9 mouse cellular contexts compared by ENCODE assay signal in the genomic region with DNA sequence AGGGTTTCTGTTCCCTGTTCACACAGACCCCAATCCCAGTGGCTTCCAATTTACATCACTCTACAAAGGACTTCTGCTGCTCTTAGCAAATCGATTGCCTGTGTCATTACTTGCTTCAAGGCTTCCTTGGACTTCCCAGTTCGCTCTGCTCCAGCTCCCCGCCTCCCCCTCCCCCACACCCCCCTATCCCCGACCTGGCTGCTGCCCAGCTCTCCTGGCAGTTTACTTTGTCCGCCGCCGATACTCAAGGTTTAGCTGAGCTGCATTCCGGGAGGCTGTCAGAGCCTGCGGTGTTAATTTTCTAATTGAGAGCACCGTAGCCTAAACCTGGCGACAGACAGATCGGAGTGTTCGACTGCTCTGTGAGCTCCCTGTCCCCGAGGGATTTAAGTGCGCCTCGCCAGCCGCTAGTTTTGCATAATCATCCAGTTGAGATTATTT. TPM values are rescaled to one million over a fixed set of nuclear protein-coding genes. Genes with fewer than 3 reads are reported as not detected.
DNase-seq lines count a peak whose midpoint lies in the region; ATAC-seq lines count a peak whose summit lies in the region.
"Had no signal": no experiment of that assay in that cellular context is flagged by ENCODE, and none has a peak within 500 bp of the region (broad histone marks: within the 10 kb centered on the region; RNA-seq: fewer than 3 reads in every experiment).

No protein-coding gene starts in this region.

- no peaks in the 10 kb centered on the region for H3K9me3 ChIP-seq in forebrain, embryonic 13.5 days (replicated peaks)
- no peaks in the 10 kb centered on the region for H3K9me3 ChIP-seq in hindbrain, embryonic 14.5 days (ENCODE audit: control insufficient read depth, low read length)
- no peaks in the 10 kb centered on the region for H3K9me3 ChIP-seq in midbrain, embryonic 15.5 days

- WGBS in forebrain, embryonic 13.5 days: under 1% methylated on average over 17 of the region's 17 CpGs
- WGBS in hindbrain, embryonic 14.5 days: under 1% methylated on average over 17 of the region's 17 CpGs
- WGBS in midbrain, embryonic 15.5 days: under 1% methylated on average over 17 of the region's 17 CpGs

- H3K27me3 ChIP-seq in forebrain, embryonic 13.5 days: peaks cover 55% of the 10 kb centered on the region
- H3K27me3 ChIP-seq in hindbrain, embryonic 14.5 days (ENCODE audit: control insufficient read depth, insufficient read depth, low read length): 0 out of 2 replicates have a peak, but pooled peaks cover 6% of the 10 kb centered on the region
- H3K27me3 ChIP-seq in midbrain, embryonic 15.5 days (replicated peaks): no peaks in the 10 kb centered on the region

- ATAC-seq in forebrain, embryonic 13.5 days: peak; percentile 44
- ATAC-seq in hindbrain, embryonic 14.5 days (ENCODE audit: low FRiP score): peak; percentile 46
- ATAC-seq in midbrain, embryonic 15.5 days (replicated peaks): peak; percentile 49

- intact Hi-C loops in left cerebral cortex, postnatal 4 days (cut with DNase I): loop anchor here (5.0 kb wide), 1 partner anchor 397 kb away; no protein-coding TSS in a partner anchor

- H3K27ac ChIP-seq in forebrain, embryonic 13.5 days: no peak overlapping the region; the same call in 1 of the 2 replicates
- peak overlapping the region; percentile 72 for H3K27ac ChIP-seq in hindbrain, embryonic 14.5 days
- peak overlapping the region; percentile 46; the same call in 1 of the 2 replicates for H3K27ac ChIP-seq in midbrain, embryonic 15.5 days

- peaks cover 43% of the 10 kb centered on the region for H3K4me1 ChIP-seq in forebrain, embryonic 13.5 days
- H3K4me1 ChIP-seq in hindbrain, embryonic 14.5 days (replicated peaks; ENCODE audit: control insufficient read depth, insufficient read depth, low read length): peaks cover 36% of the 10 kb centered on the region
- peaks cover 36% of the 10 kb centered on the region for H3K4me1 ChIP-seq in midbrain, embryonic 15.5 days

- DNase-seq in left cerebral cortex, postnatal 4 days: peak; percentile 53
- no peak for DNase-seq in left cerebral cortex, adult 11 months (ENCODE audit: low spot score)
- DNase-seq in hindbrain, embryonic 14.5 days (ENCODE audit: low spot score): peak; percentile 68
- DNase-seq in liver: peak; percentile 37
- no peak for DNase-seq in spleen, postnatal 10 days (ENCODE audit: low spot score in 2 of 2)
- no peak for DNase-seq in frontal cortex, postnatal 14 days (ENCODE audit: low spot score in 2 of 2)

- no peaks in the 10 kb centered on the region for H3K36me3 ChIP-seq in forebrain, embryonic 13.5 days (ENCODE audit: poor library complexity, severe bottlenecking)
- no peaks in the 10 kb centered on the region for H3K36me3 ChIP-seq in hindbrain, embryonic 14.5 days (replicated peaks; ENCODE audit: control insufficient read depth, insufficient read depth)
- no peaks in the 10 kb centered on the region for H3K36me3 ChIP-seq in midbrain, embryonic 15.5 days (replicated peaks)

- H3K9ac ChIP-seq in forebrain, embryonic 13.5 days: peak overlapping the region; percentile 56
- peak overlapping the region; percentile 53 for H3K9ac ChIP-seq in hindbrain, embryonic 14.5 days
- H3K9ac ChIP-seq in midbrain, embryonic 15.5 days: peak overlapping the region; percentile 33

- peak overlapping the region; percentile 72 for H3K4me2 ChIP-seq in forebrain, embryonic 13.5 days
- H3K4me2 ChIP-seq in hindbrain, embryonic 14.5 days (replicated peaks): peak overlapping the region; percentile 68
- peak overlapping the region; percentile 71 for H3K4me2 ChIP-seq in midbrain, embryonic 15.5 days

- peak overlapping the region; percentile 41 for H3K4me3 ChIP-seq in forebrain, embryonic 13.5 days
- H3K4me3 ChIP-seq in hindbrain, embryonic 14.5 days (replicated peaks; ENCODE audit: low read length): peak overlapping the region; percentile 35
- H3K4me3 ChIP-seq in midbrain, embryonic 15.5 days: peak overlapping the region; percentile 36

RNA-seq across cellular contexts. Expression of a gene that starts 4.7 kb away (rescaled TPM):
- total RNA-seq in left cerebral cortex, postnatal 4 days (2021): under 1 TPM; 0.46 to 0.54 TPM
- 0.13 and 0.34 TPM in 2 replicates for polyA plus RNA-seq in forebrain, embryonic 13.5 days (2015; fragmentation: Nextera tagmentation; extraction: Ambion mirVana)
- 0.21 and 0.33 TPM in 2 replicates for polyA plus RNA-seq in hindbrain, embryonic 14.5 days (2014; fragmentation: Nextera tagmentation; extraction: Ambion mirVana)
- polyA plus RNA-seq in midbrain, embryonic 15.5 days (2015; fragmentation: Nextera tagmentation; extraction: Ambion mirVana): 0.17 and 0.45 TPM in 2 replicates
- total RNA-seq: MEL had no signal

Comparison
In these comparisons a context has a peak if more than half of its experiments do, and no peak if none do; other contexts are left out.
1. DNase-seq: peak in left cerebral cortex, postnatal 4 days (single experiment), hindbrain, embryonic 14.5 days (single experiment) and liver (single experiment); none in left cerebral cortex, adult 11 months (single experiment), spleen, postnatal 10 days (0 of 2) and frontal cortex, postnatal 14 days (0 of 2).
2. Peak in every context shown above with its lines, with median percentiles within 50 percentile points of each other: ATAC-seq, H3K4me2 ChIP-seq, H3K4me3 ChIP-seq and H3K9ac ChIP-seq.